13 mouse cellular contexts compared by ENCODE assay signal in the genomic region with DNA sequence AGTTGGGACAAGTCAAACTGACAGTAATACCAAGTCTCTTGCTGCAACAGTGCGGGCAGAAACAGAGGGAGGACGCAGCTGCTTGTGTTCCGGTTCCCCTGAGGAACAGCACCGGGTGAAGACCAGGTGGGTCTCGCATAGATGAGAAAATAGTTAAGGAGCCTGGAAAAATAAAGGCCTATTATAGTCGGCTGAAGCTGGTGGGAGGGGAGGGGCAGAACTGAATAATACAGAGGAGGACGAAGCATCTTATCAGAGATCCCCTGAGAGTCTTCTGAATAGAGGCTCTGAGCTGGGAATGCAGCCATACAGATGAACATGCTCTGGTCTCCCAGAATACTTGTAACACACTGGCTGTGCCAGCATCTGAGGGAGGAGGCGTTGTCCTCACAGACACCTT. TPM values are rescaled to one million over a fixed set of nuclear protein-coding genes. Genes with fewer than 3 reads are reported as not detected.
A peak's percentile ranks its signal among the peaks of the same experiment; 100 is the strongest.
DNase-seq lines count a peak whose midpoint lies in the region; ATAC-seq and TF ChIP-seq lines count a peak whose summit lies in the region.
"Had no signal": no experiment of that assay in that cellular context is flagged by ENCODE, and none has a peak within 500 bp of the region (broad histone marks: within the 10 kb centered on the region; RNA-seq: fewer than 3 reads in every experiment).

No protein-coding gene starts in this region.

- intact Hi-C loops in left cerebral cortex, postnatal 14 days (cut with DNase I): no loop called here

- no peaks in the 10 kb centered on the region for H3K36me3 ChIP-seq in heart, embryonic 10.5 days
- no peaks in the 10 kb centered on the region for H3K36me3 ChIP-seq in heart, embryonic 13.5 days
- no peaks in the 10 kb centered on the region for H3K36me3 ChIP-seq in stomach, postnatal 0 days (ENCODE audit: control insufficient read depth, insufficient read depth, low read length)
- H3K36me3 ChIP-seq: embryonic facial prominence, embryonic 12.5 days; liver, embryonic 13.5 days; stomach, embryonic 15.5 days had no signal

- no peaks in the 10 kb centered on the region for H3K9me3 ChIP-seq in heart, embryonic 10.5 days
- H3K9me3 ChIP-seq in heart, embryonic 13.5 days: no peaks in the 10 kb centered on the region
- no peaks in the 10 kb centered on the region for H3K9me3 ChIP-seq in stomach, postnatal 0 days (ENCODE audit: control insufficient read depth, low read length)
- H3K9me3 ChIP-seq: embryonic facial prominence, embryonic 12.5 days; liver, embryonic 13.5 days; stomach, embryonic 15.5 days had no signal

- ATAC-seq in heart, embryonic 13.5 days (ENCODE audit: extremely low read depth, insufficient number of reproducible peaks, low FRiP score, low TSS enrichment): no peak
- peak; percentile 51; the same call in 1 of the 2 replicates for ATAC-seq in megakaryocyte-erythroid progenitor cell, adult 5-6 weeks (replicated peaks; ENCODE audit: low FRiP score, low TSS enrichment, poor library complexity, severe bottlenecking)
- no peak for ATAC-seq in stomach, postnatal 0 days (ENCODE audit: low FRiP score, low TSS enrichment)

- H3K4me3 ChIP-seq in heart, embryonic 10.5 days: no peak overlapping the region
- H3K4me3 ChIP-seq in heart, embryonic 13.5 days: no peak overlapping the region
- no peak overlapping the region for H3K4me3 ChIP-seq in stomach, postnatal 0 days (ENCODE audit: low read depth, low read length)
- H3K4me3 ChIP-seq: embryonic facial prominence, embryonic 12.5 days; liver, embryonic 13.5 days; stomach, embryonic 15.5 days had no signal

- no peaks in the 10 kb centered on the region for H3K27me3 ChIP-seq in heart, embryonic 10.5 days (ENCODE audit: insufficient read depth, poor library complexity, severe bottlenecking)
- H3K27me3 ChIP-seq in heart, embryonic 13.5 days (replicated peaks): no peaks in the 10 kb centered on the region
- no peaks in the 10 kb centered on the region for H3K27me3 ChIP-seq in stomach, postnatal 0 days (ENCODE audit: control insufficient read depth, insufficient read depth, low read length)
- H3K27me3 ChIP-seq: embryonic facial prominence, embryonic 12.5 days; liver, embryonic 13.5 days; stomach, embryonic 15.5 days had no signal

- H3K9ac ChIP-seq in heart, embryonic 13.5 days: no peak overlapping the region
- H3K9ac ChIP-seq in stomach, postnatal 0 days (ENCODE audit: low read length): no peak overlapping the region
- H3K9ac ChIP-seq: embryonic facial prominence, embryonic 12.5 days; liver, embryonic 13.5 days; stomach, embryonic 15.5 days had no signal

- TF ChIP-seq EP300 in stomach, postnatal 0 days (optimal IDR thresholded peaks at IDR 0.05): no peak

- H3K27ac ChIP-seq in heart, embryonic 10.5 days: no peak overlapping the region
- peak overlapping the region; percentile 54 for H3K27ac ChIP-seq in heart, embryonic 13.5 days (replicated peaks)
- H3K27ac ChIP-seq in stomach, postnatal 0 days (replicated peaks): no peak overlapping the region
- H3K27ac ChIP-seq: embryonic facial prominence, embryonic 12.5 days; liver, embryonic 13.5 days; stomach, embryonic 15.5 days had no signal

- no peak overlapping the region for H3K4me2 ChIP-seq in heart, embryonic 13.5 days
- H3K4me2 ChIP-seq in stomach, postnatal 0 days (replicated peaks; ENCODE audit: low read depth): no peak overlapping the region
- H3K4me2 ChIP-seq: embryonic facial prominence, embryonic 12.5 days; liver, embryonic 13.5 days; stomach, embryonic 15.5 days had no signal

- peaks cover 24% of the 10 kb centered on the region for H3K4me1 ChIP-seq in heart, embryonic 10.5 days
- peaks cover 42% of the 10 kb centered on the region for H3K4me1 ChIP-seq in heart, embryonic 13.5 days
- H3K4me1 ChIP-seq in stomach, postnatal 0 days (replicated peaks; ENCODE audit: control insufficient read depth, insufficient read depth): no peaks in the 10 kb centered on the region
- H3K4me1 ChIP-seq: stomach, embryonic 15.5 days had no signal

- WGBS in heart, embryonic 10.5 days: 63% methylated on average over 8 of the region's 8 CpGs
- 42% methylated on average over 8 of the region's 8 CpGs for WGBS in heart, embryonic 13.5 days
- WGBS in stomach, postnatal 0 days: 73% methylated on average over 8 of the region's 8 CpGs

- peak; percentile 94 for DNase-seq in heart, adult 11 months
- no peak for DNase-seq in heart, embryonic 10.5 days (ENCODE audit: low spot score)
- DNase-seq in brain, adult 2 months (ENCODE audit: low read depth, low spot score): peak; percentile 42
- DNase-seq in stomach, postnatal 0 days (ENCODE audit: low spot score): no peak
- no peak for DNase-seq in left cerebral cortex, postnatal 14 days (ENCODE audit: low spot score in 2 of 2)
- DNase-seq: cerebellum, adult 9-11 months; kidney, adult 18-20 months; liver, embryonic 13.5 days; lung, postnatal 10 days had no signal

- TF ChIP-seq CTCF in stomach, postnatal 0 days (IDR thresholded peaks at IDR 0.05; ENCODE audit: low read depth): no peak

RNA-seq across cellular contexts. Expression of gene Dcaf17, which starts 21.1 kb away (rescaled TPM):
- 24.9 and 25.8 TPM in 2 replicates for polyA plus RNA-seq in heart, embryonic 10.5 days (2016; fragmentation: Nextera tagmentation; extraction: Ambion mirVana)
- polyA plus RNA-seq in heart, embryonic 13.5 days (2015; fragmentation: Nextera tagmentation; extraction: Ambion mirVana): 17.7 and 18.7 TPM in 2 replicates
- total RNA-seq in megakaryocyte-erythroid progenitor cell, adult 5-6 weeks (2014; fragmentation: Nextera tagmentation): 13.9 and 19.9 TPM in 2 replicates
- 10.8 and 14.7 TPM in 2 replicates for total RNA-seq in megakaryocyte-erythroid progenitor cell, adult 5-6 weeks (2017)
- 26.6 and 28.7 TPM in 2 replicates for polyA plus RNA-seq in stomach, postnatal 0 days (2015; fragmentation: Nextera tagmentation; extraction: Ambion mirVana)
- 10 to 100 TPM; 11.0 to 12.1 TPM for total RNA-seq in left cerebral cortex, postnatal 14 days (2021)

RNA-seq across cellular contexts. Expression of gene Mettl8, which starts 21.4 kb away (rescaled TPM):
- 14.6 and 15.7 TPM in 2 replicates for polyA plus RNA-seq in heart, embryonic 10.5 days (2016; fragmentation: Nextera tagmentation; extraction: Ambion mirVana)
- 9.4 and 9.8 TPM in 2 replicates for polyA plus RNA-seq in heart, embryonic 13.5 days (2015; fragmentation: Nextera tagmentation; extraction: Ambion mirVana)
- 74.2 and 84.3 TPM in 2 replicates for total RNA-seq in megakaryocyte-erythroid progenitor cell, adult 5-6 weeks (2014; fragmentation: Nextera tagmentation)
- 37.6 and 40.3 TPM in 2 replicates for total RNA-seq in megakaryocyte-erythroid progenitor cell, adult 5-6 weeks (2017)
- 7.7 and 9.2 TPM in 2 replicates for polyA plus RNA-seq in stomach, postnatal 0 days (2015; fragmentation: Nextera tagmentation; extraction: Ambion mirVana)
- total RNA-seq in left cerebral cortex, postnatal 14 days (2021): 10 to 100 TPM; 12.5 to 12.7 TPM

Comparison
In these comparisons a context has a peak if more than half of its experiments do, and no peak if none do; other contexts are left out.
1. DNase-seq: peak in heart, adult 11 months (single experiment) and brain, adult 2 months (single experiment); none in heart, embryonic 10.5 days (single experiment), stomach, postnatal 0 days (single experiment) and left cerebral cortex, postnatal 14 days (0 of 2).